Mouse (Mus musculus) heart, adult 18-20 months (tissue): ENCODE results near the gene Atxn3. TPM values are rescaled to one million over a fixed set of nuclear protein-coding genes. Genes with fewer than 3 reads are reported as not detected.
"Not testable (repeated sequence)": the region's sequence is repeated elsewhere in the genome, so short reads cannot be mapped to it uniquely, and the experiment has no call there.

ENCODE experiments used
- DNase-seq, 2 experiments: peaks; one replicate each; pipeline ENCODE4 v3.0.0; 2021 to 2022; ENCODE audit warnings: mixed read lengths in 1 of 2
- long read RNA-seq, 2 experiments: library from polyadenylated mRNA; stranded (forward); transcript quantifications; one replicate each; pipeline ENCODE4 v2.0.0; 2021
- total RNA-seq, 2 experiments: library from RNA; stranded (reverse); gene quantifications; 2 replicates each; pipeline ENCODE4 v1.2.3; 2021

Atxn3 gene
- 1 to 10 TPM; 7.5 to 7.9 TPM for total RNA-seq
- long read RNA-seq, experiment 1, full-length matches to known transcripts = 1 of 2 reads
- long read RNA-seq, experiment 1, partial matches to known transcripts = 0 of 2 reads
- long read RNA-seq, experiment 1, other reads (novel, unspliced or antisense) = 1 of 2 reads
- long read RNA-seq, experiment 2 = 0 reads

- peak; percentile 97 to 98 for DNase-seq
These were observed at the start of gene Atxn3 for GRCm38 (mm10) chr12:101957942-101958544. TSS of gene Atxn3 (minus strand) at chr12:101958246.

DNA sequence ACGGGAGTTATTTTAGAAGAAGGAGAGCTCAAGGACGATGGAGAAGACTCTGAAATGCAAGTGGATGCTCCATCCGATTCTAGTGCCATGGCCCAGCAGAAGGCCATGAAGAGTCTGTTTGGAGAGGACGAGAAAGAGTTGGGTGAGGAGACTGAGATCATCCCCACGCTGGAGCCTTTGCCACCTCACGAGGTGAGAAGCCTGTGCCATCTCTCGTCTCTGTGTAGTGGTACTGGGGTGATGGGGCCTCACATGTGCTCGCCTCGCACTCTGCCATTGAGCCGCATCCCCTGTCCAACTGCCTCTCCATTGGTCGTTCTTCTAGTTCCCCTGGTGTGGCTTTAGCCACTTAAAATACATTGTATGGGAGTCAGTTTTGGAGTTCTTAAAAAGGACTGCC is 42.7 kb upstream of the Atxn3 start:
- DNase-seq = no peak

GRCm38 (mm10) chr12:101998929-101999328 is 40.9 kb upstream of the Atxn3 start:
- no peak for DNase-seq

GRCm38 (mm10) chr12:101994576-101995467 is 36.8 kb upstream of the Atxn3 start:
- peak in 1 of 2 experiments; percentile 8 for DNase-seq

GRCm38 (mm10) chr12:101987659-101988058 is 29.6 kb upstream of the Atxn3 start:
- DNase-seq = no peak

- DNase-seq = no peak
These were observed 27.1 kb upstream of the Atxn3 start for GRCm38 (mm10) chr12:101985110-101985509.

DNA sequence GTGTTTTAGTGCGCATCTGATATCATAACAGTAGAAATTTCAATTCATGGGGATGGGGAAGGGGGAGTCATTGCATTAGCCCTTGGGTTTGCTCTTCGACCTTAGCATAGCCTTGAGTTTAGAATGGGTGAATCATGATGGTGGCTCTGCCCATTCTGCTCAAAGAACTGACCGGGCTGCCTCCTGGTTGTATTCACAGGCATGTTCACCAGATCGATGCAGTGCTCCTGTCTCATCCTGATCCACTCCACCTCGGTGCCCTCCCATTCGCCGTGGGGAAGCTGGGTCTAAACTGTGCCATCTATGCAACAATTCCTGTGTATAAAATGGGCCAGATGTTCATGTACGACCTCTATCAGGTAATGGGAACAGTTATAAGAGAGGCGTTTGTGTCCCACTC is 24.9 kb upstream of the Atxn3 start:
- DNase-seq = no peak

DNA sequence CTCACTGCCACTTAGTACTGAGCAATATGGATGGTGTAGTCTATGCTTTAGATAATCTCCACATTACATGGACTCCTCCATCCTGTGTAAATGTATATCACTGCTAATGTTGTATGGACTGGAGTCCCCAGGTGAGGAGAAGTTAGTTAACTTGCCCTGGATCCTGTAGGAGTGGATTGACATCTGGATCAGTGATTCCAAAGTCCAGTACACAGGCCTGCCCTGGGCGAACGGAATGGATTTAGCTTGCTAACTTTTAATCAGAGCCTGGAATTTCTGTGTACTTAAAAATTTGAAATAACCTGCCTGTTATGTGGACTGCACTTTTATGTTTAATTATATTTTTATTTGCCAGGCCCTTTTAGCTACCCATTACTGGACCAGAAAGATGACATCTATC is 23.5 kb upstream of the Atxn3 start:
- no peak for DNase-seq

GRCm38 (mm10) chr12:101980266-101980665 is 22.2 kb upstream of the Atxn3 start:
- peak in 1 of 2 experiments; percentile 13 for DNase-seq

GRCm38 (mm10) chr12:101979213-101979750 is 21.2 kb upstream of the Atxn3 start:
- no peak for DNase-seq

DNA sequence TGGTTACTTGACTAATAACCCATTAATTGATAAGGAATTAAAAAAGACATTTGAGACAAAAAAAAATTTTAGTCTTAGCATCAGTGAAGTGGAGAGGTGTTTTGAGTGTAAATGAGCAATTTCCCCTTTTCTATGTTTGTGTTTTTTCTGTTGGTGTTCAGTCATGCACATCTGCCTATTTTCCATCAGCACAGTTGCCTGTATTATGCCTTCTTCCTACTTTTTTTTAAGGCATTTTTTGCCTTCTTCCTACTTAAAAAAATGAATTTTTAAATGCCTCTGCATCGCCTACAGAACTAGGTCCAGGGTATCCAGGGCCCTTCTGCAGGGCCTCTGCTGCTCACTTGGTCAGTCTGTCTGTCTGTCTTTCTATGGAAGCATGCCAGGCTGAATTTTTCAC is 20.5 kb upstream of the Atxn3 start:
- DNase-seq = no peak

DNA sequence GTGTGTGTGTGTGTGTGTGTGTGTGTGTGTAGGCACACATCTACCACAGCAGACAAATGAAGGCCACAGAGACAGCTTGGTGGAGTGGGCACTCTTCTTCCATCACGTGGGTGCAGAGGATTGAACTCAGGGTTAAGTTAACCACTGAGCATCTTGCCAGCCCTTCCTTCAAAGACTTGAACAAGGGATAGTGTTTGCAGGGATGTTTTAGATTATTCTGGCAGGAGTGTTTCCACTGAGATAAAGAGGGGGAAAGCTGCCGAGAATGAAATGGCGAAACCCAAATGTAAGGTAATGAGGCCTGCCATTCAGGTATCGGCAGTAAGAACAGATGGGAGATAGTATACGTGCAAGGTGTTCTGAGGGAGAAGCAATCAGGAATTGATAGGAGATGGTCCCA is 20.1 kb upstream of the Atxn3 start:
- no peak for DNase-seq

- no peak for DNase-seq
These were observed 19.4 kb upstream of the Atxn3 start for GRCm38 (mm10) chr12:101977404-101977915.

DNA sequence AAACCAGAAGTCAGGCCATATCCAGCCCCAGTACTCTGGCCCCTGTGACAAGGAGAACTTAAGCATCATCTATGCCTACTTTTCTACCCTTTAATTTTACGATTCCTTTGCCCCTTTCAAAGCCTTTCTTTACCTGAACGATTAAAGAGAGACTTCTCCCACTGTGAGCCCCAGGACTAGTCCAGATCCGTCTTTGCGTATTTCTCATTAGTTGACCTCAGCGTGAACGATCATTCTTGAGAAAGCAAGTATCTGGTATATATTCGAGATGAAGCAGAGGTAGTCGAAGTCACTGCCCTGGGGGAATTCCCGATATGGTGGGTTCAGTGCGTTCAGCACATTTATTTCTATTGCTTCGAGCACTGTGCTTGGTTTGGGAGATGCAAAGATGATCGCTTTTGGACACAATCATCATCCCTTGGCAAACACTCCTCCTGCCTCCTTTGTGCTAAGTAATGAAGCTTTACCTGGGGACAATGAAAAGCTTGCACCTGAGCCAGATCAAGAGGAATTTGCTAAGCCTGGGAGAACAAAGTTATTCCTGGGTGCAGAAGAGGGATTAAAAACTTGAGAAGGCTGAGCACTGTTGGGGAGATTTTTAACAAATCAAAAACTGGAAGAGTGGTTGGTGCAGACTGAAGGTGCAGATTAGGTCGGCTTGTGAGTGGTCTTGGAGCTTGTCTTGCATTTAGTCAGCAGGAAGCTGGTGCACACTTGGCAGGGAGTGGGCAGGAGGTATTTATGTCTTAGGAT is 18.8 kb upstream of the Atxn3 start:
- no peak for DNase-seq

- peak; percentile 88 to 91 for DNase-seq
These were observed 17.8 kb upstream of the Atxn3 start, which contains the start of gene Cpsf2 for GRCm38 (mm10) chr12:101975601-101976571. TSS of gene Cpsf2 (plus strand) at chr12:101975988.

- no peak for DNase-seq
These were observed 17.1 kb upstream of the Atxn3 start for GRCm38 (mm10) chr12:101975167-101975600.

DNA sequence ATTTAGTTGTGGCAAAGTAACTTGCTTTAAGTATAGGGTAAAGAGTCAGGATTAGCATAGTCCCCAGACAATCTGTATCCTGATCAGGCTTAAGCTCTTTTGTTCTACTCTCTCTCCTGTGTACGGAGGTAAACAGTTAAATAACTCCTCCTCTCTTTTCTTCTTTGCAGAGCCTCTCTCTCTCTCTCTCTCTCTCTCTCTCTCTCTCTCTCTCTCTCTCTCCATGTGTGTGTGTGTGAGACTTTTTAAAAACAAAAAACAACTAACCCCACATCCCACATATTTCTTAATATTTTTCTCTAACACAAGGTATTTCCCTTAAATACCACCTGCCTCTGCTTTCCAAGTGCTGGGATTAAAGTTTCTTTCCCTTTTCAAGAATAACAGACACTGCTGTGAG is 16.5 kb upstream of the Atxn3 start:
- DNase-seq = no peak

GRCm38 (mm10) chr12:101972230-101972629 is 14.2 kb upstream of the Atxn3 start:
- DNase-seq = no peak

GRCm38 (mm10) chr12:101971311-101971710 is 13.3 kb upstream of the Atxn3 start:
- no peak for DNase-seq

GRCm38 (mm10) chr12:101958960-101959780 is 1.1 kb upstream of the Atxn3 start:
- DNase-seq = not testable (repeated sequence)
